Mouse (Mus musculus) splenic B cell, adult 2 months (primary cell): ENCODE data around the gene Phactr3.

ENCODE experiments used
- DNase-seq: peaks from one replicate; pipeline ENCODE4 v3.0.0-alpha.2; 2011; ENCODE audit warnings: low read depth, low spot score
- H3K27me3 ChIP-seq: 2 replicates; pipeline ENCODE4 v1.6.1; 2012; ENCODE audit warnings: mild to moderate bottlenecking, low read length, moderate library complexity, mixed read lengths; ENCODE audit not compliant: control insufficient read depth, poor library complexity, insufficient read depth, severe bottlenecking
- H3K36me3 ChIP-seq: 2 replicates; pipeline ENCODE4 v1.6.1; 2012; ENCODE audit warnings: mild to moderate bottlenecking, low read length, moderate library complexity, mixed read lengths; ENCODE audit not compliant: control insufficient read depth, poor library complexity, insufficient read depth, severe bottlenecking

Phactr3 gene

DNA sequence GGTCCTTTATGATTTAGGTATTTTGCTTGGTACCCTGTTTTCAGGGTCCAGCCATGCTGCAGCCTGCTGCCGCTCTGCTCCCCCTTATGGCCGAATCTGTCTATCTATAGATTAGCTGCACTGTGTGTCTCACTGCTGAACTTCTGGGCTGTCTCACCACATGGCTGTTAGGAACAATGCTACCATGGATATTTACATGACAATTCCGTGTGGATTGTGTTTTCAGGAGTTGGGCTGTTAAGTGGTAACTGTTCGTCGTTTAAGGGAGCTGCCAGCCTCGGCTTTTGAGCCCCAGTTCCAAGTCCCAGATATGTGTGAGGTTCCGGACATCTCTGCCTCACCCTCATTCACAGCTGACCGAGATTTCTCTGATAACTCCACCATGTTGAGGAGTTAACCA lies 122.1 kb downstream of the Phactr3 start:
- Histone ChIP-seq H3K36me3 (no peaks in the 10 kb centered on the region), H3K27me3 (no peaks in the 10 kb centered on the region)
- no peak for DNase-seq

DNA sequence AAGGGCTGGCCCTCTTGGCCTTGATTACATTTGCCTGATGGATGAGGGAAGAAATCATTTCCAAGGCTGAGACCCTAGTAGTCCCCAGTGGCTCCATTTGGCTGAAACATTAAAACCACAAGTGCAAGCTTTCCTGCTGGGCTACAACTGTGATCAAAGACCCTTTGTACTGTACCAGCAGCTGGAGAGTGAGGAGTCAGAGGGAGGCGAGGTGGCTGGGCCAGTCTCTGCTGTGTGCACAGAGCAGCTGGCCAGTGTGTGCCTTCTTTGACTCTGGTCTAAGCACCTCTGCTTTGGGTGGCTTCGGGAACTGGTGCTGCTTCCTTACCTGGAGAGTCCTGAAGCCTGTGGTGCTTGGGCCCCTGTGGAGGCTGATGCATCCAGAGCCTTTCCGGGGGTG lies 122.6 kb downstream of the Phactr3 start:
- no peaks in the 10 kb centered on the region for H3K36me3 ChIP-seq
- DNase-seq: no peak
- no peaks in the 10 kb centered on the region for H3K27me3 ChIP-seq

DNA sequence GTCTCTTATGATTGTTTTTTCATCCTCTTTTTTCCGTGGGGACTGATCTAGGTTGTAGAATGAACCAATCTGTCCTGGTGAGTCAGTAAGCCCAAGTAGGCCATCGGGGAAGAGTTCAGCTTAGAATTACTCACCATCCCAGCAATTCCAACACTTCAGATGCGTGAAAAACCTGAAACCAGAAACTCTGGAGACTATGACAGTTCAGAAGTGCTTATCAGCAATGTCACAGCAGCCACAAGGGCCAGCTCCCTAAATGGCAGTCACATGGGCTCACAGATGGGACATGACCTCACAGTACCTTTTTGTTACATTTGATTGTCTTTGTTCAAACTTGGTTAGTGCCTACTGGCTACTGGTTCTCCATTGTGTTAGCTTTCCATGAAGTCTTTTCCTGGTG lies 124.2 kb downstream of the Phactr3 start:
- DNase-seq: no peak

DNA sequence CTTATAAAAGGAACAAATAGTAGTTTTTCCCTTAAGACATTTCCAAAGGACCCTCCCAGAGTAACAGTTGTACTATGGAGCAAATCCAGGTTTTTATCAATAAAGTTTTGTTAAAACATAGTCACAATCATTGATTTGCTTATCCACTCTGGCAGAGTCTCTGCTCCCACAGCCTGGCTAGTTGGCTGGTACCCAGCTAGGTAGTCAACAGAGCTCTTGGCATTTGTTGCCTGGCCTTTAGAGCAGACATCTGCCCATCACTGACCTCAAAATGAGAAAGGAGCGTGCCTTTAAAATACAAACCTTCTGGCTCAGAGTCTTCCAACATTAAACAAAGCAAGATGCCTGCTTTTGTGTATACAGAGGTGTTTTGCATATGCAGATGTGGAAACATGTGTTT lies 126.1 kb downstream of the Phactr3 start:
- no peaks in the 10 kb centered on the region for H3K36me3 ChIP-seq
- DNase-seq: no peak

More for the DNA sequence above, 124.2 kb downstream of the Phactr3 start:
- no peaks in the 10 kb centered on the region for H3K27me3 ChIP-seq
- no peaks in the 10 kb centered on the region for H3K36me3 ChIP-seq

DNA sequence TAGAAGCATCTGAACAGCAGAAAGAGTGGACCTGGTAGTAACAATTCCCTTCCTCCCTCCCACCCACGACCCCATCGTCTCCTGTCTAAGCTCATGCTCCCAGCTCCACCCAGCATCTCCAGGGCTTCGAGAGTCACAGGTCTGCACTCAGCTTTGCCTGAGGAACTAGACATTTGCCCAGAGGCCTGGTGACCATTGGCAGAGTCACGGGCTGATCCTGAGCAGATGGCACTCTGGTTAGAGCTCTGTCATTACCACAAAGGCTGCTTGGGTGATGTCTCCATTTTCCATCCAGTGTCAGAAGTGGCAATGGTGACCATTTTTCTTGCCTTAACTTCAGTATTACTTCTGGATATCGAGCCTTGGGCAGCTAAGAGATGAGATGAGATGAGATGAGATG lies 127.1 kb downstream of the Phactr3 start:
- H3K27me3 ChIP-seq: no peaks in the 10 kb centered on the region
- no peak for DNase-seq
- H3K36me3 ChIP-seq: no peaks in the 10 kb centered on the region

More for the DNA sequence above, 126.1 kb downstream of the Phactr3 start:
- no peaks in the 10 kb centered on the region for H3K27me3 ChIP-seq

DNA sequence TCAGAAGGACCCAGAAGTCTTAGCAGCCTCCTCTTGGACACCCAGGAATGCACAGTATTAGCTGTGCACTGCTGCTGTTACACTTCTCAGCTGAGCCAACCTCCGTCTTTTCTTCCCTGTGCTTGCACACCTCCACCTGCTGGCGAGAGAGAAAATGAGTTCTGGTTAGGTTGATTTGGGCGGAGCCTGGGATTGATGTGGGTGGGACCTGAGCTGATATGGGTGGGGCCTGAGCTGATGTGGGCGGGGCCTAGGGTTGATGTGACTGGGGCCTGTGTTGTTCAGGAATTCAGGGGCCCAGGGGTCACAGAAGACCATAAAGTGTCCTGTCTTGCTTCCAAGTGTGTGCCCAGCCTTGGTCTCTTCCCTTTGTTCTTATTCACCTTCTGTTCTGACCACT lies 128.0 kb downstream of the Phactr3 start:
- H3K36me3 ChIP-seq: no peaks in the 10 kb centered on the region
- no peaks in the 10 kb centered on the region for H3K27me3 ChIP-seq
- DNase-seq: no peak

DNA sequence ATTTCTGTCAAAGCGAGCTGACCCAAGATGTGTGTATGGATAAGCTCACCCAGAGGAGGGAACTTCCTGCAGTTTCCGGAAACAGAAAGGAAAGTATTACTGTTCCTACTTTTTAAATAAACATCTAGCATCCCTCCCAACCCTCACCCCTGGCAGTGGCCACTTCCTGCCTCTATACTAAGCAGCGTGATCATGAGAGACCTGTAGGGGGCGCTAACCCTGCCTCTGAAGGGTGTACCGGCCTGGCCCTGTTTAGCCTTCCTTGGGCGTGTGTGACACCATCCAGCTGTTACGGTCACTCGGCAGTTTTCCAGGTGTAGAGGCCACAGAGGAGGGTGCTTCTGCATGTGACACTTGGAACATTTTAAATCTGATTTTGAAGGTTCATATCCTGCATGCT lies 128.5 kb downstream of the Phactr3 start:
- Histone ChIP-seq H3K36me3 (no peaks in the 10 kb centered on the region), H3K27me3 (no peaks in the 10 kb centered on the region)
- DNase-seq: no peak

DNA sequence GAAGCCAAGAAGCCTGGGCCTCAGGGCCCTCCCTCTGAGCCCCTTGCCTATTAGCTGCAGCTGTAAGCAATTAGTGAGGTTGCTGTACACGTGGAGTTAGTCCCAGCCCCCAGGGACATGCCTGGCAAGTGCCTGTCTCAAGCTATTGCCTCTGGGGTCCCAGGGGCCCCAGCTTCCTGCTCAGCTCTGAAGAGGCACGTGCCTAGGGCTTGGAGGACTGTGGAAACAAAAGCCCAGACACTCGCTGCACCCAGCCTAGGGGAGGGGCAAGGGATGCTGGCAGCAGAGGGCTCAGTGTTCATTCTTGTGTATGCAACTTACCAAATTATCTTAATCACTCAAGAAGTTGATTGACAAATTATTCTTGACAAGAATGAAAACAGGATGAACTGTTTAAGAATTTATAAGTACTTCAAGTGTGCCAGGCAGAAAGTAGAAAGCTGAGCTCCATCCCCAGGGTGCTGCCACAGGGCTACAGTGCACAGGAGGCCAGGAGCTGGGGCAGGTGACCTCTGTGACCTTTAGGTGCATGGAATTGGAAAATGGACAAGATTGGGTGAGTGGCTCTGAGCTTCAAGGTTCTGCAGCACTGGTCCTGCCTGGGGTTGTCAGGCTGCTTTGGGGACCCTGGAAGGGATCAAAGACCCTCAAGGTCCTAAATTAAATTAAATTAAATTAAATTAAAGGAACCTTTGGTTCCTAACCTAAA lies 138.5 kb downstream of the Phactr3 start:
- no peaks in the 10 kb centered on the region for H3K36me3 ChIP-seq
- DNase-seq: no peak

DNA sequence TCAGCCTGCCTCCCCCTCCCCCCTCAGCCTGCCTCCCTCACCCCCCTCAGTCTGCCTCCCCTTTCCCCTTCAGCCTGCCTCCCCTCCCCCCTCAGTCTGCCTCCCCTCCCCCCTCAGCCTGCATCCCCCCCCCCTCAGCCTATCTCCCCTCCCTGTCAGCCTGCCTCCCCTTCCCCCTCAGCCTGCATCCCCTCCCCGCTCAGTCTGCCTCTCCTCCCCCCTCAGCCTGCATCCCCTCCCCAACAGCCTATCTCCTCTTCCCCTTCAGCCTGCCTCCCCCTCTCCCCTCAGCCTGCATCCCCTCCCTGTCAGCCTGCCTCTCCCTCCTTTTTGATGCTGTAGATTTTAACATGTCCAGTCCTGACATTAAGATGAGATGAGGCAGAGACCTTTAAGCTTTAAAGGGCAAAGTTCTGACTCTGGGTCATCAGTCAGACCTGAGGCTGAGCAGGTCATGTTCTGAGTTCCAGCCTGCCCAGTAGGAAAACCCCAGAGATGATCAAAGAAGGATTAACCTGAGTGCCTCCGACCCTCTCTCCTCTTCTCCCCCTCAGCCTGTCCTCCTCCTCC lies 139.3 kb downstream of the Phactr3 start:
- Histone ChIP-seq H3K27me3 (no peaks in the 10 kb centered on the region), H3K36me3 (no peaks in the 10 kb centered on the region)
- no peak for DNase-seq

More for the DNA sequence above, 138.5 kb downstream of the Phactr3 start:
- no peaks in the 10 kb centered on the region for H3K27me3 ChIP-seq

DNA sequence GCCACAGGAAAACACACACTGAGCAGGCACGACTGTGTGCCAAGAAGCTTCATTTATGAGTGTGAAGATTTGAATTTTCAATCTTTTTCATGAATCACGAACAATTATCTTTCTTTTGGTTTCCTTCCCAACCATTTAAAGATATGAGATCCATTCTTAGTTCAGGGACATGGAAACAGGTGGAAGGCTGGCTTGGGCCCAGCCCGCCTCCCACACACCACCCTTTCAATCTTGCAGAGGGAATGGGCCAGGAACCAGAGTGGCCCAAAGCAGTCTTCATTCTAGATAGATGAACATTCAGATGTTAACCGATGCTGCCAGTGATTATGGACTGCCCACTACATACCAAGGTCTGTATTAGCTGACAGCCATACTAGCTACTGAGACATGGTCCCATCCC lies 144.3 kb downstream of the Phactr3 start:
- Histone ChIP-seq H3K36me3 (no peaks in the 10 kb centered on the region), H3K27me3 (no peaks in the 10 kb centered on the region)
- DNase-seq: no peak

DNA sequence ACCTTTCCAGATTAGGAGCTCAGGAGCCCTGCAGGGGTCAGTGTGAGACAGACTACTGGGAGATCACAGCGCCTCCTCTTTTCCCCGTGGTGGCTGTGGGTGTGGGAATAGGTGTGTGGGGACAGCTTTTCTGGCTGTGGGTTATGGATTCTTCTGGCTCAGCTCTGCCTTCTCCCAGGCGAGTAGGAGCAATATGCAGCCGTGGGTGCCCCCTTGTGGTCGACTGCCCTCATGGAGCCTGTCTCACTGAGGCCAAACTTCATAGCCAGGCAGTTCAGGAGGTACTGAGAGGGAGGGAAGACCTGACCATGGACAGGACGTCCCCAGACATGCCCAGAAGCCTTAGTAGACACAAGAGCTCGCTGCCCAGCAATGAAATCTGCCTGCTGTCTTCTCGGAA lies 145.6 kb downstream of the Phactr3 start:
- H3K27me3 ChIP-seq: no peaks in the 10 kb centered on the region
- DNase-seq: peak; percentile 13
- no peaks in the 10 kb centered on the region for H3K36me3 ChIP-seq

DNA sequence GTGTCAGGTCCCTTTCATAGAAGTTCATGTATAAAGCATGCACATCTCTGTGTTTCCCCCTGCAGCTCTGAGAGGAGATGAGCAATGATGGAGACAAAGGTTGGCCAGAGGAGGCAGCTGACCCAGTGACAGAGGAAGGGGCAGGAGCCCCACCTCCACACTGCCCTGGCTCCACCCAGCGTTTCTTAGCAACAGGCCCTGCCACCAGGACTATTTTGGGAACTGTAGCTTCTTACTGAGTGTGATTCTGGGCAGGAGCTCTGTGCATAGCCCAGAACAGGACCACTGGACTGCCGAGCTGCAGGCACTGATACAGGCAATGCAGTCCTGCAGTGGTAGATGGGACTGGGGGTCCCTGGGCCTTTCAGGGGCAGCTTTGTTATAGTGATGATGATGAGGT lies 146.7 kb downstream of the Phactr3 start:
- Histone ChIP-seq H3K36me3 (no peaks in the 10 kb centered on the region), H3K27me3 (no peaks in the 10 kb centered on the region)
- no peak for DNase-seq

DNA sequence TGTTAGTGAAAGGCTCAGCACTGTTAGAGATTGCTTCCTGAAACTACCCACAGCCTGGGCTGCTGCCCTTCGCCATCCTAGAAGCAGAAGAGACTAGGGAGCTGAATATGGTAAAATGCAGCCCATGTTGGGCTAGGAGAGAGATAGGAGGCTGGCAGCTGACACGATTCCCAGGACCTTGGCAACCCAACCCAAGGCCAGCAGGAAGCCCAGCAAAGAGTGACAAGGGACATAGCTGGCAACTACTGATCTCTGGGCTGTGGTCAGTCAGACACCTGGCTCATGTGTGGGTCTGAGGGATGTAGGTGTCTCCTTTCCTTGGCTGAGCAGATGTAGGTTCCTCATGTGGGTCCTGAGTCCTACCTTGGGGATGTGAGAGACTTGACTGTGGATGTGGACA lies 152.0 kb downstream of the Phactr3 start:
- H3K27me3 ChIP-seq: no peaks in the 10 kb centered on the region
- no peaks in the 10 kb centered on the region for H3K36me3 ChIP-seq
- DNase-seq: no peak

DNA sequence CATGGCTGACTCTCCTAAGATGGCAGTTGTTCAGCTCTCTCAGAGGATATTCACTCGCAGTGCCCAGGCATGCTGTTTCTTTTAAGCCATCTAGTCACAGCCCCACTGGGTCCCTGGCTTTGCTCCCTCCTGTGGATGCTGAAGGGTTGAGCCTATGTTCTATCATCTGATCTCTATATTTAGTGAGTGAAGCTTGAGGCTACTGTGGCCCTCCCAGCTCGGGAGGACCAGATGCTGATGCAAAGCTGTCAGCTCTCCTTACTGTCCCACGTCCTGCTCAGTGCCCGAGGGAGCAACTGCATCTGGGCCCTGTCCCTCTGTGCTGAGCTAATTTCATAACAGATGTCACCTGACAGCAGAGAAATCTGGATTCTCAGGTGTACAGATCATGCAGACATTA lies 153.6 kb downstream of the Phactr3 start:
- DNase-seq: no peak
- H3K36me3 ChIP-seq: no peaks in the 10 kb centered on the region
- H3K27me3 ChIP-seq: no peaks in the 10 kb centered on the region

DNA sequence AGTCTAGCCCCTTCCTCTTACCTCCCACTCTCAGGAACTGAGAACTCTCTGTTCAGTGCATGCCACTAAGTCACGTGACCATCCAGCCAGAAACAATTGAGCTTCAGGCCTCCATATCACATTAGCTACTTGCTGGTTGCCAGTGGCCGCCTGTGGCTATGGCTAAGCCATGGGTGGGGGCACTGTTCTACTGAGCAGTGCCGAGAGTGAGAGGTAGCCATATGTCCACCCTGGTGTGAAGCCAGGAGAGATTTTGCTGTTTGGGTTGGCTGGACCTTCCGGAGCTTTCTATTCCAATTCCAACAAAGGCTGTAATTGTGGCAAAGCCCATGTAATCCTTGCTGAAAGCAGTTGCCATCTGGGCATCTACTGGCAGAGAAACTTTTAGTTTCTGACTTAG lies 155.4 kb downstream of the Phactr3 start:
- no peak for DNase-seq
- H3K36me3 ChIP-seq: no peaks in the 10 kb centered on the region
- no peaks in the 10 kb centered on the region for H3K27me3 ChIP-seq

DNA sequence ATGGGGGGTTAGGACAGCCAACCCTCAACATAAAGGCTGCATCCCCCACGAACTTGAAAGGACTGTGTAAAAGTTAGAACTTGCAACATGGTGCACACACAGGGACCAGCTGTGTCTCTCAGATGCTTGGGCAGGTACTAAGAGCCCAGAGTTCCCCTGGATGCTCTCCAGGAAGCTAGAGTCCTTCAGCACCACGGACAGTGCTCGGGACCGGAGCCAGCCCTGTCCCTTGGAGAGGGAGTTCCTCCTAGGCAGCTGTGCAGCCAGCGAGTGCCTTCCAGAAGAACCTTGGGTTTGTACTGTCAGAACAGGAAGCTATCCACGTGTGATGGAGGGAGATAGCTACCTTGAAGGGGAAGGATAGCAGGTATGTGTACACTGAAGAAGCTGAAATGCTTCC lies 158.4 kb downstream of the Phactr3 start:
- H3K27me3 ChIP-seq: no peaks in the 10 kb centered on the region
- H3K36me3 ChIP-seq: no peaks in the 10 kb centered on the region
- DNase-seq: no peak
